Mouse (Mus musculus) megakaryocyte, embryonic 14.5 days (primary cell): ENCODE data around the gene Ankrd37.

ENCODE experiments used
- FLI1 ChIP-seq: IDR thresholded peaks from 2 replicates; pipeline ENCODE4 v1.6.1; 2012; ENCODE audit warnings: low read length, inconsistent platforms, mixed read lengths
- GATA1 ChIP-seq: IDR thresholded peaks from 3 replicates; pipeline ENCODE4 v1.6.1; 2012; ENCODE audit warnings: mixed read lengths, low read length, inconsistent platforms, borderline replicate concordance

GRCm38 (mm10) chr8:46005596-46005995 lies at the start of gene Ankrd37:
- TF ChIP-seq GATA1 (no peak), FLI1 (no peak)
